Mouse (Mus musculus) stomach, embryonic 14.5 days (tissue): ENCODE measurements around the gene Pgc. TPM values are rescaled to one million over a fixed set of nuclear protein-coding genes. Genes with fewer than 3 reads are reported as not detected.
A peak's percentile ranks its signal among the peaks of the same experiment; 100 is the strongest.

Source experiments
- ATAC-seq: fragments of 200-750 bp; cut with Nextera tagmentation; 2 replicates; pipeline ENCODE4 v1.8.0; 2017; ENCODE audit warnings: low read depth, moderate TSS enrichment; ENCODE audit not compliant: insufficient number of reproducible peaks, insufficient read depth, low FRiP score
- H3K27ac ChIP-seq: fragments of 300-500 bp; sonication (generic); 2 replicates; pipeline ENCODE4 v1.5.1; 2014; ENCODE audit warnings: mild to moderate bottlenecking, low read length, moderate library complexity, mixed read lengths
- H3K27me3 ChIP-seq: fragments of 300-500 bp; sonication (generic); 2 replicates; pipeline ENCODE4 v1.6.1; 2014; ENCODE audit warnings: low read length, control low read depth, mixed read lengths; ENCODE audit not compliant: control insufficient read depth, insufficient read depth
- H3K36me3 ChIP-seq: fragments of 300-500 bp; sonication (generic); 2 replicates; pipeline ENCODE4 v1.6.1; 2014; ENCODE audit warnings: mild to moderate bottlenecking, control low read depth, low read length, moderate library complexity, mixed read lengths; ENCODE audit not compliant: control insufficient read depth, insufficient read depth
- H3K4me1 ChIP-seq: fragments of 300-500 bp; sonication (generic); 2 replicates; pipeline ENCODE4 v1.6.1; 2014; ENCODE audit warnings: low read length, control low read depth, mixed read lengths; ENCODE audit not compliant: control insufficient read depth, insufficient read depth
- H3K4me2 ChIP-seq: fragments of 300-500 bp; sonication (generic); replicated peaks from 2 replicates; pipeline ENCODE4 v1.6.1; 2014; ENCODE audit warnings: low read depth, low read length, control low read depth
- H3K4me3 ChIP-seq: fragments of 300-500 bp; sonication (generic); 2 replicates; pipeline ENCODE4 v1.5.1; 2014; ENCODE audit warnings: low read depth, low read length, control low read depth
- H3K9ac ChIP-seq: fragments of 300-500 bp; sonication (generic); replicated peaks from 2 replicates; pipeline ENCODE4 v1.6.1; 2014; ENCODE audit warnings: low read depth, mild to moderate bottlenecking, control low read depth, low read length, moderate library complexity, mixed read lengths
- H3K9me3 ChIP-seq: fragments of 300-500 bp; sonication (generic); 2 replicates; pipeline ENCODE4 v1.6.1; 2016; ENCODE audit warnings: low read depth, low read length, control low read depth; ENCODE audit not compliant: control insufficient read depth
- WGBS: fragments of 180-500 bp; shearing (Covaris S2); extraction: QIAGEN DNeasy Blood & Tissue Kit; methylation state at CpG from one replicate; pipeline ENCODE4 v1.1.7; 2014; 5-methylcytosine and 5-hydroxymethylcytosine counted together
- polyA plus RNA-seq: library from polyadenylated mRNA; unstranded; fragments of >200 nt; fragmentation: Nextera tagmentation; extraction: Ambion mirVana; gene quantifications from 2 replicates; pipeline ENCODE4 v1.2.1, GENCODE M21; 2014

Gene Pgc
- polyA plus RNA-seq, 1 experiment from 2014 or later = 36.4 TPM

DNA sequence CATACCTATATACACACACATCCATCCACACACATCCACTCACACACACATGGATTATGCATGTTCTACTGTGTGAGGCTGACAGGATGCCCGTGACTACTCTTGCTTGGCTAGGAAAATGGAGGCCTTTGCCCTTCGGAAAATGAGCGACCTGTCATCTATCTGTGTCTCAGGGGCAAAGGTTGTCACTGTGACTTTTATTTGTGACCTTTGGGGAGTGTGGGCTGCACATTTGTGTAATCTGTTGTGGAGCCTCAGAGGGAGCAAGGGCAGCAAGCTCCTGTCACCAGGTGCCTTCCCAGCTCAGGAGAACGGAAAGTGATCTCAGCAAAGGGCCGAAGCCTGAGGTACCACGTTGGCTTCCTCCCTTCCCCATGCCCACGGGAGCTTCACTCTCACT is 35.4 kb downstream of the Pgc start:
- Histone ChIP-seq H3K9me3 (no peaks in the 10 kb centered on the region), H3K4me1 (peaks cover 12% of the 10 kb centered on the region), H3K27ac (no peak overlapping the region), H3K4me2 (no peak overlapping the region), H3K9ac (no peak overlapping the region), H3K27me3 (no peaks in the 10 kb centered on the region), H3K36me3 (no peaks in the 10 kb centered on the region), H3K4me3 (no peak overlapping the region)
- no peak for ATAC-seq
- WGBS = 77% methylated on average over 7 of the region's 7 CpGs

DNA sequence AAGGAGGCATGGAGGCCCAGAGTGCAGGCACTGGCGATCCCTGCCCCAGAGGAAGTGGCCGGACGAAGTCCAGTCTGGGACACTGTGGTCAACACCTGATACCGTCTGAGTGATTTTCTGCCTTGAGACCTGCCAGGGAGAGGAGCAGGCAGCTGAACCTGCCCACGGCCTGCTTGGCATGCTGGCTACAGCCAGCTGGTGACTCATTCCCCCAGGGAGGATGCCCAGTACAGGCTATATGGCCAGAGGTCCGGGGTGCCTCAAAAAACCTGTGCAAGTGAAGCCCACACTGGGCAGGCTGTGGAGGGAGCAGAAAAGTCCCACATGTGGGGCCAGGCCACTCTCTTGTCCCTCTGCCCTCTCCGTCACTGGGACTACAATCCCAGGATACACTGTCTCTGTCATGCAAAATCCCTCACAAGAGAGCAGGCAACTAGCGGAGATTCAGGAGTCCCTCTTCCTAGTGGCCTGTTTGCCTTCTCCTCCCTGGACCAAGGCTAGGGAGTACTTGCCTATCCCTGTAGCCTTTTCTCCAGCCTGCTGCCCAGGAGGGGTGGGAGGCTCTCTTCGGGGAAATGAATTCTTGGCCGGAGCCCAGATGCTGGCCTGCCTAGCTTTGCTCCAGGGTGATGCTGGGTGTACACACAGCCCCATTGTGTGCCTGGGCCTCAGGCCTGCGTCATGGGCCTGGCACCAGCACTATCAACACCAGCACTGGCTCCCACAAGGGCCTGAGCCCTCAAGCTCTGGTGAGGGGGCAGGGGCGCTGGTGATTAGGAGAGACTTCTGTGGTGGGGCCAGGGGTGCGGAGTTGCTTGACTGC is 36.1 kb downstream of the Pgc start:
- Histone ChIP-seq H3K27me3 (no peaks in the 10 kb centered on the region), H3K36me3 (no peaks in the 10 kb centered on the region), H3K4me3 (no peak overlapping the region), H3K4me1 (peaks cover 12% of the 10 kb centered on the region), H3K4me2 (no peak overlapping the region), H3K27ac (peak overlapping the region; percentile 12; the same call in 1 of the 2 replicates), H3K9ac (no peak overlapping the region), H3K9me3 (no peaks in the 10 kb centered on the region)
- peak; percentile 60; the same call in 1 of the 2 replicates for ATAC-seq
- 71% methylated on average over 13 of the region's 13 CpGs for WGBS

DNA sequence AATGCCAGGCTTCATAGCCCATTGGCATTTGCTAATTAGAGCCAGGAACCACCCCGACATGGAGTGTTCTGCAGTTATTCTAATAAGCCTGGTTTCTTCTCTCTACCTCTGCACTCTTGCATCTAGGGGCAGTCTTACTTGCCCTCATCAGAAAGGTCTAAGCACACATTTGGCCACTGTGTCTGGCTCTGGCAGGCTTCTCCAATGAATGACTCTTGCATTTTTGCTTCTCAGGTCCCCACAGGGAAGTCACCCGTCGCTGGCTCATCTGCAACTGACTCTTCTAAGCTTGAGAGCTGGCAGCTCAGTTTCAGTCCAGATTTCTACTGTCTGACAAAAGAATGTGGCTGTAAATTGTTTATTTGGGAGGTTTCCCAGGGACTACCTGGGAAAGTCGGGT is 39.3 kb downstream of the Pgc start:
- WGBS = 60% methylated on average over 4 of the region's 4 CpGs

DNA sequence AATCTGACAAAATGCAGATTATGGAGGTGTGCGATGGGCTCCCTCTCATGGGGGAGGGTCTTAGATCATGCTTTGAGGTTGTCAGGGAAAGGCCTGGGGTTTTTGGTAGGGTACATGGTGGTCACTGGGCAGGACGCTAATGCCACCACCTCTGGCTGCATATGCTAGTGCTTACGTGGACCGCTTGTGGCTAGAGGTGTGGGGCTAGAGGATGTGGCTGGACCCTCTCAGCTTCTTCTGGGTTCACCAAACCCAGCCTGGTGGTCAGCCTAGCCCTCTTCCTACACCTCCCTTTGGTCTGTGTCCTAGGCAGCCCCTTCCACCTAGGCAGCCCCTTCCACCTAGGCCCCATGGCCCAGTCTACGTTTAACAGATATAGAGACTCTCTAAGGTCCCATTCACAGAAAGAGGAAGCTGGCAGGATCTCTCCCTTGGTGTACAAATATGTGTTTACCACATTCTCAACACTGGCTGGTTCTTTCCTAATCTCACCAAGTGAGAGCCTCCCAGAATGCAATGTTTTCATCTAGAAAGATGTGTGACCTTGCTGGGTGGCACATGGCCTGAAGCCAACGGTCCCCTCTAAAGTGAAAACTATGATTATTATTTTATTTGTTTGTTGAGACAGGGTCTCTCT is 39.9 kb downstream of the Pgc start:
- no peaks in the 10 kb centered on the region for H3K27me3 ChIP-seq
- no peak overlapping the region for H3K9ac ChIP-seq

More for the DNA sequence above, 39.3 kb downstream of the Pgc start:
- Histone ChIP-seq H3K4me1 (peaks cover 12% of the 10 kb centered on the region), H3K27me3 (no peaks in the 10 kb centered on the region), H3K4me2 (no peak overlapping the region), H3K9ac (no peak overlapping the region), H3K36me3 (no peaks in the 10 kb centered on the region), H3K9me3 (no peaks in the 10 kb centered on the region), H3K27ac (no peak overlapping the region), H3K4me3 (no peak overlapping the region)
- no peak for ATAC-seq

DNA sequence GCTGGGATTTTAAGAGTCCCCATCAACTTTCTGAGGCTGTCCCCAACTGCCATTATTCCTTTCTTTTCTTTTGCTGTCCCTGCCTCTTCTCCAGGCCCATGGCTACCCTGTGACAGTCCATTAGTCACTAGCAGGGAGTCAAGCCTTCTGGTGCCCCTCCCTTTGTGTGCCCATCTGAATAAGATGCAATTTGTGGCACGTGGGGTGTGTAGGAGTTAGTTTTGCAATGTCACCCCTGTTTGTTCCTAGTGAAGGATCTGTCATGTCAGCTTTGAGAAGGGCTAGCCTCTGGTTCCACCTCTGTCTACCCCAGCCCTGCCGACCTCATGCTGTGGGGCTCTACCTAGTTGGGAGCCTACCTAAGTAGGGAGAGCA is 40.4 kb downstream of the Pgc start:
- peaks cover 3% of the 10 kb centered on the region; the same call in 1 of the 2 replicates for H3K9me3 ChIP-seq
- H3K9ac ChIP-seq = no peak overlapping the region
- H3K27ac ChIP-seq = no peak overlapping the region
- WGBS = 75% methylated on average over 2 of the region's 2 CpGs
- no peak overlapping the region for H3K4me2 ChIP-seq
- H3K4me3 ChIP-seq = no peak overlapping the region
- H3K27me3 ChIP-seq = no peaks in the 10 kb centered on the region
- H3K4me1 ChIP-seq = peaks cover 12% of the 10 kb centered on the region
- no peaks in the 10 kb centered on the region for H3K36me3 ChIP-seq
- no peak for ATAC-seq

More for the DNA sequence above, 39.9 kb downstream of the Pgc start:
- H3K9me3 ChIP-seq = no peaks in the 10 kb centered on the region
- H3K4me1 ChIP-seq = peaks cover 12% of the 10 kb centered on the region
- H3K27ac ChIP-seq = no peak overlapping the region
- WGBS = 84% methylated on average over 6 of the region's 6 CpGs
- no peak overlapping the region for H3K4me3 ChIP-seq
- no peak for ATAC-seq
- no peak overlapping the region for H3K4me2 ChIP-seq
- no peaks in the 10 kb centered on the region for H3K36me3 ChIP-seq

DNA sequence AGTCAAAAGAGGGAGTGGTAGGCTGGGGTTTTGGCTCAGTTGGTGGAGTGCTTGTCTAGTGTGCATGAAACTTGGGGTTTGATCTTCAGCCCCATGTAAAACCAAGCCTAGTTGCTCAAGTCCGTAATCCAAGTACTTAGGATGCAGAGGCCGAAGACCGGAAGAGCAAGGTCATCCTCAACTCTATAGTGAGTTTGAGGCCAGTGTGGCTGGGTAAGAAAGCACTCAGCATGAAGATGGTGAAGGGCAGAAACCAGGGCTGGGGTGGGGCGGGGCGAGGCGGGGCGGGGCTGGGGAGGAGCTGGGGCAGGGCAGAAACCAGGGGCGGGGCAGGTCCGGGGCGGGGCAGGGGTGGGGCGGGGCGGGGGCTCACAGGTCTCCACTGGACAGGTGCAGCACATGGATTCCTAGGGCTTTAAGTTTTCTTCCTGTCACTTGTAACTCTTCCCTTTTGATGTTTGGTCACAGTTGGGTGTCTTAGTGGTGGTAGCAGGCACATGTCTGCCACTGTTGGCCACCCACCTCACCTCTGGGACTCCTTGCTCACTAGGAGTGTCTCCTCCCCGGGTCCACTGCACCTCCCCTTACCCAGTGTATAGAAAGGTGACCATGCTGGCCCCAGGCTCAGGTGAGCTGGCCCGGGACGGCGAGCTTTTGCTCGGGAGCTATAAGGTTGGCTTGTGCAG is 41.0 kb downstream of the Pgc start:
- WGBS = 53% methylated on average over 12 of the region's 17 CpGs
- no peak for ATAC-seq
- Histone ChIP-seq H3K4me2 (no peak overlapping the region), H3K36me3 (no peaks in the 10 kb centered on the region), H3K9me3 (peaks cover 6% of the 10 kb centered on the region; the same call in 1 of the 2 replicates), H3K4me1 (peaks cover 9% of the 10 kb centered on the region), H3K27ac (no peak overlapping the region), H3K27me3 (no peaks in the 10 kb centered on the region), H3K9ac (no peak overlapping the region), H3K4me3 (no peak overlapping the region)

DNA sequence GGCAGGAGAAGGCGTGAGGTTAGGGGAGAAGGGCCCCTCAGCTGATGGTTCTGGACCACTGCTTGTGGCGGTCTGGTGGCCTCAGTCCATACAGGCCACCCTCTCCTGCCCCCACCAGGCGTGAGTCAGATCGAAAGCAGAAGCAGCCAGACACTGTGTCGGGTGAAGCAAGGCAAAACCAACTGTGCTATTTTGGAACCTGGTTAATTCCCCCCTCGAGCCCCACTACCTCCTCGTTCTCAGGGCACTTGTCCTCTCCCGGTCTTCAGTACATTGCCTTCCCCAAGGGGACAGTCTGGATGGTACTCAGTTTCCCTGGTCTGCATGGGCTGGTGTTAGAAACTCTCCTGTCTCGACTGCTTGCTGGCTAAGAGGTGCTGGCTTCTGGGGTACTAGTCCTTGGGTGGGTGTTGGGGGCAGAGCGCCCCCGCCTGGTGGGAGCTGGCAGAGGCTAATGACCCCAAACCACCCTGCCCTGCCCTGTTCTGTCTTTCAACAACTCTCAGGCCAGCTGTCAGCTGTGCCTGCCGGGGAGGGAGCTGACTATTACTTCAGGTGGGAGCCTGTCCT is 42.1 kb downstream of the Pgc start:
- Histone ChIP-seq H3K36me3 (no peaks in the 10 kb centered on the region), H3K9ac (no peak overlapping the region), H3K4me1 (no peaks in the 10 kb centered on the region), H3K27ac (no peak overlapping the region), H3K9me3 (peaks cover 6% of the 10 kb centered on the region; the same call in 1 of the 2 replicates), H3K4me3 (no peak overlapping the region), H3K4me2 (no peak overlapping the region), H3K27me3 (no peaks in the 10 kb centered on the region)
- WGBS = 52% methylated on average over 12 of the region's 12 CpGs
- ATAC-seq = no peak
